10 mouse cellular contexts compared by ENCODE assay signal in genomic region chr3:136837589-136837988, GRCm38 (mm10).
DNase-seq lines count a peak whose midpoint lies in the region; ATAC-seq lines count a peak whose summit lies in the region.
"Had no signal": no experiment of that assay in that cellular context is flagged by ENCODE, and none has a peak within 500 bp of the region (broad histone marks: within the 10 kb centered on the region; RNA-seq: fewer than 3 reads in every experiment).

No protein-coding gene starts in this region.

- H3K36me3 ChIP-seq in hindbrain, embryonic 10.5 days = no peaks in the 10 kb centered on the region
- no peaks in the 10 kb centered on the region for H3K36me3 ChIP-seq in hindbrain, embryonic 16.5 days (ENCODE audit: control insufficient read depth, insufficient read depth, low read length)
- H3K36me3 ChIP-seq: embryonic facial prominence, embryonic 15.5 days; limb, embryonic 12.5 days had no signal

- ATAC-seq in hindbrain, embryonic 16.5 days = no peak

- no peak overlapping the region for H3K9ac ChIP-seq in hindbrain, embryonic 16.5 days (ENCODE audit: low read depth, low read length)
- H3K9ac ChIP-seq: embryonic facial prominence, embryonic 15.5 days; limb, embryonic 12.5 days had no signal

- H3K4me2 ChIP-seq in hindbrain, embryonic 16.5 days (ENCODE audit: low read length) = no peak overlapping the region
- H3K4me2 ChIP-seq: embryonic facial prominence, embryonic 15.5 days; limb, embryonic 12.5 days had no signal

- H3K4me3 ChIP-seq in hindbrain, embryonic 10.5 days = no peak overlapping the region
- no peak overlapping the region for H3K4me3 ChIP-seq in hindbrain, embryonic 16.5 days (ENCODE audit: low read length)
- H3K4me3 ChIP-seq: embryonic facial prominence, embryonic 15.5 days; limb, embryonic 12.5 days had no signal

- WGBS in hindbrain, embryonic 10.5 days = 93% methylated on average over 3 of the region's 3 CpGs
- 97% methylated on average over 3 of the region's 3 CpGs for whole genome bisulfite sequencing in hindbrain, embryonic 16.5 days

- no peak overlapping the region for H3K27ac ChIP-seq in hindbrain, embryonic 10.5 days
- no peak overlapping the region for H3K27ac ChIP-seq in hindbrain, embryonic 16.5 days (ENCODE audit: low read depth, low read length)
- H3K27ac ChIP-seq: embryonic facial prominence, embryonic 15.5 days; limb, embryonic 12.5 days had no signal

- peaks cover 45% of the 10 kb centered on the region for H3K4me1 ChIP-seq in hindbrain, embryonic 10.5 days (replicated peaks)
- H3K4me1 ChIP-seq in hindbrain, embryonic 16.5 days (ENCODE audit: control insufficient read depth, insufficient read depth, low read depth, low read length) = peaks cover 26% of the 10 kb centered on the region

- peak; percentile 45 for DNase-seq in hindbrain, embryonic 10.5 days (ENCODE audit: low spot score)
- peak; percentile 58 for DNase-seq in CD4-positive, CD25-positive, alpha-beta regulatory T cell, adult 2 months (ENCODE audit: low read depth, low spot score)
- DNase-seq in ZHBTc4 (ENCODE audit: low read depth, low spot score) = peak; percentile 83
- DNase-seq in embryo, embryonic 11 days = peak; percentile 38
- DNase-seq in lung, postnatal 25 days (ENCODE audit: low spot score) = peak; percentile 46
- DNase-seq in thymus, adult 18-20 months = peak; percentile 2 to 6
- no peak for DNase-seq in frontal cortex, postnatal 10 days (ENCODE audit: low spot score in 2 of 2)

- H3K9me3 ChIP-seq in hindbrain, embryonic 10.5 days = no peaks in the 10 kb centered on the region
- no peaks in the 10 kb centered on the region for H3K9me3 ChIP-seq in hindbrain, embryonic 16.5 days (ENCODE audit: control insufficient read depth, low read length)
- H3K9me3 ChIP-seq: embryonic facial prominence, embryonic 15.5 days; limb, embryonic 12.5 days had no signal

- no peaks in the 10 kb centered on the region for H3K27me3 ChIP-seq in hindbrain, embryonic 10.5 days (ENCODE audit: insufficient read depth, poor library complexity, severe bottlenecking)
- no peaks in the 10 kb centered on the region for H3K27me3 ChIP-seq in hindbrain, embryonic 16.5 days (replicated peaks; ENCODE audit: control insufficient read depth, insufficient read depth, low read length)
- H3K27me3 ChIP-seq: embryonic facial prominence, embryonic 15.5 days; limb, embryonic 12.5 days had no signal

Comparison
In these comparisons a context has a peak if more than half of its experiments do, and no peak if none do; other contexts are left out.
1. DNase-seq: peak in hindbrain, embryonic 10.5 days (single experiment), CD4-positive, CD25-positive, alpha-beta regulatory T cell, adult 2 months (single experiment), ZHBTc4 (single experiment), embryo, embryonic 11 days (single experiment), lung, postnatal 25 days (single experiment) and thymus, adult 18-20 months (2 of 2); none in frontal cortex, postnatal 10 days (0 of 2).